Mouse (Mus musculus) Patski (cell line): ENCODE results near the gene Tnfrsf13b. TPM values are rescaled to one million over a fixed set of nuclear protein-coding genes. Genes with fewer than 3 reads are reported as not detected.
"Not testable (repeated sequence)": the region's sequence is repeated elsewhere in the genome, so short reads cannot be mapped to it uniquely, and the experiment has no call there.

Experiments
- ATAC-seq: fragments of 100-300 bp; one replicate; pipeline ENCODE4 v1.8.0; 2021
- CTCF ChIA-PET: fragments of 350-600 bp; sonication (Branson Sonifier 250); formaldehyde crosslinking; loops from one replicate; lab custom pipeline; 2022; ENCODE audit warnings: inconsistent platforms; lab: Charles Lee
- POLR2A ChIA-PET: fragments of 350-600 bp; sonication (Branson Sonifier 250); formaldehyde crosslinking; loops from one replicate; lab custom pipeline; 2022; ENCODE audit warnings: antibody characterized with exemption, inconsistent platforms; lab: Charles Lee
- DNase-seq: peaks from one replicate; pipeline ENCODE4 v3.0.0-alpha.2; 2011; ENCODE audit warnings: low read depth, low spot score
- H3K27me3 ChIP-seq: fragments of 371-371 bp; one replicate; pipeline ENCODE4 v1.5.1; 2021
- CTCF ChIP-seq: fragments of 100-300 bp; IDR thresholded peaks from one replicate; pipeline ENCODE4 v1.5.1; 2021
- in situ Hi-C: fragments of 300-500 bp; cut with MboI; formaldehyde crosslinking; loops from 3 replicates; pipeline ENCODE4 v1.11.1; 2018; ENCODE audit warnings: low pct_unique_long_range_greater_than_20kb, mixed read lengths
- polyA plus RNA-seq: library from polyadenylated mRNA; unstranded; gene quantifications from one replicate; pipeline ENCODE4 v1.2.3, GENCODE M21; 2021

Tnfrsf13b gene
- polyA plus RNA-seq, 1 experiment from 2014 or later: not detected

GRCm38 (mm10) chr11:61127421-61128055 is 983 bp downstream of the Tnfrsf13b start:
- ChIA-PET CTCF (no interaction called here), POLR2A (interaction anchor here (0.7 kb wide), 1 partner anchor 168 kb away, joined by 3 read pairs; no protein-coding TSS in a partner anchor)
- in situ Hi-C loops: no loop called here
- ATAC-seq (no peak), DNase-seq (no peak)
- H3K27me3 ChIP-seq: peaks cover 6% of the 10 kb centered on the region
- TF ChIP-seq CTCF: no peak

- in situ Hi-C loops: no loop called here
- ChIA-PET POLR2A (no interaction called here), CTCF (interaction anchor here (1.1 kb wide), 1 partner anchor 26 kb away, joined by 3 read pairs; no protein-coding TSS in a partner anchor)
- TF ChIP-seq CTCF: no peak
- ATAC-seq: no peak
- H3K27me3 ChIP-seq: peaks cover 6% of the 10 kb centered on the region
- no peak for DNase-seq
Observed at GRCm38 (mm10) chr11:61129305-61129704, 2.8 kb downstream of the Tnfrsf13b start.

- DNase-seq, ATAC-seq, in situ Hi-C loops, POLR2A ChIA-PET, H3K27me3 ChIP-seq: not testable (repeated sequence)
- CTCF ChIA-PET: interaction anchor here (0.8 kb wide), 1 partner anchor 249 kb away, joined by 3 read pairs; no protein-coding TSS in a partner anchor
Observed at GRCm38 (mm10) chr11:61130646-61131045, 4.1 kb downstream of the Tnfrsf13b start.

- CTCF ChIA-PET: no interaction called here
- peaks cover 12% of the 10 kb centered on the region for H3K27me3 ChIP-seq
- in situ Hi-C loops: no loop called here
- POLR2A ChIA-PET: no interaction called here
- DNase-seq: no peak
- TF ChIP-seq CTCF: no peak
- no peak for ATAC-seq
Observed at GRCm38 (mm10) chr11:61132943-61133342, 6.4 kb downstream of the Tnfrsf13b start.

GRCm38 (mm10) chr11:61141693-61142092 is 15.1 kb downstream of the Tnfrsf13b start:
- ATAC-seq (no peak), DNase-seq (no peak)
- no peak for TF ChIP-seq CTCF
- peaks cover 24% of the 10 kb centered on the region for H3K27me3 ChIP-seq
- in situ Hi-C loops: no loop called here
- ChIA-PET CTCF (no interaction called here), POLR2A (no interaction called here)

GRCm38 (mm10) chr11:61142262-61142661 is 15.7 kb downstream of the Tnfrsf13b start:
- ATAC-seq: no peak
- POLR2A ChIA-PET: no interaction called here

GRCm38 (mm10) chr11:61142941-61143530 is 16.5 kb downstream of the Tnfrsf13b start:
- TF ChIP-seq CTCF: no peak
- no peak for ATAC-seq
- peaks cover 17% of the 10 kb centered on the region for H3K27me3 ChIP-seq
- in situ Hi-C loops: no loop called here
- POLR2A ChIA-PET: no interaction called here
- DNase-seq: no peak
- CTCF ChIA-PET: no interaction called here

More at GRCm38 (mm10) chr11:61142262-61142661, 15.7 kb downstream of the Tnfrsf13b start:
- DNase-seq: no peak
- CTCF ChIA-PET: no interaction called here
- H3K27me3 ChIP-seq: peaks cover 21% of the 10 kb centered on the region
- in situ Hi-C loops: no loop called here
- no peak for TF ChIP-seq CTCF

GRCm38 (mm10) chr11:61143564-61144469 is 17.3 kb downstream of the Tnfrsf13b start:
- ChIA-PET CTCF (no interaction called here), POLR2A (no interaction called here)
- in situ Hi-C loops: no loop called here
- no peak for ATAC-seq
- no peak for DNase-seq
- peak; percentile 46 for TF ChIP-seq CTCF
- peaks cover 13% of the 10 kb centered on the region for H3K27me3 ChIP-seq

GRCm38 (mm10) chr11:61145551-61145950 is 19.0 kb downstream of the Tnfrsf13b start:
- peaks cover 11% of the 10 kb centered on the region for H3K27me3 ChIP-seq
- no peak for ATAC-seq
- DNase-seq: no peak
- in situ Hi-C loops: no loop called here
- ChIA-PET CTCF (no interaction called here), POLR2A (no interaction called here)
- TF ChIP-seq CTCF: no peak

GRCm38 (mm10) chr11:61146645-61147299 is 20.2 kb downstream of the Tnfrsf13b start:
- DNase-seq (no peak), ATAC-seq (no peak)
- peaks cover 6% of the 10 kb centered on the region for H3K27me3 ChIP-seq
- ChIA-PET CTCF (no interaction called here), POLR2A (no interaction called here)
- in situ Hi-C loops: no loop called here
- TF ChIP-seq CTCF: no peak
